Mouse (Mus musculus): ENCODE data around the gene BC029722.
"Not testable (repeated sequence)": the region's sequence is repeated elsewhere in the genome, so short reads cannot be mapped to it uniquely, and the experiment has no call there.

Gene BC029722

DNA sequence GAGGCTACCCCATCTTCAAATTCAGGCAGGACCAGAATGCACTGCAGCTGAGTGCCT lies at the start of gene BC029722:
Gene BC029722, minus strand, starts transcription at position 35 of the 57 bp plus-strand sequence.
- no peak for DNase-seq (ENCODE audit: low read depth, low spot score)

DNA sequence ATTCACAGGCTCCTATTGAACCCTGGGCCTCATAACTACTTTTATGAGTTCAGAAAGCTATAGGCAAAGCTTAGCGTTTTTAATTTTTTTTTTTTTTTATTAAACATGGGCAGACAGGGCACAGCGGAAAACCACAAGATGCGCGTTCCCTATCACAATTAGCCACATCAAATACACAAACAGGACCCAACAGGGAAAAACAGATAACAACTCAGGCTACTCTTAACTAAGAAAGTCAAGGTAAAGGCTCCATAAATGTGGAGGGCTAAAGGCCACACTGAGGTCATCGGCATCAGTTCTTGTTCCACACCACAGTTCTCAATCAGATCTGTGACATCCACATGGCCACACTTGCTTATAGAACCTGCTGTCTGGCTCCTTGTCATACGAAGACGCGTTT lies 49.1 kb upstream of the BC029722 start:
- no peak for DNase-seq (ENCODE audit: low read depth, low spot score)

DNA sequence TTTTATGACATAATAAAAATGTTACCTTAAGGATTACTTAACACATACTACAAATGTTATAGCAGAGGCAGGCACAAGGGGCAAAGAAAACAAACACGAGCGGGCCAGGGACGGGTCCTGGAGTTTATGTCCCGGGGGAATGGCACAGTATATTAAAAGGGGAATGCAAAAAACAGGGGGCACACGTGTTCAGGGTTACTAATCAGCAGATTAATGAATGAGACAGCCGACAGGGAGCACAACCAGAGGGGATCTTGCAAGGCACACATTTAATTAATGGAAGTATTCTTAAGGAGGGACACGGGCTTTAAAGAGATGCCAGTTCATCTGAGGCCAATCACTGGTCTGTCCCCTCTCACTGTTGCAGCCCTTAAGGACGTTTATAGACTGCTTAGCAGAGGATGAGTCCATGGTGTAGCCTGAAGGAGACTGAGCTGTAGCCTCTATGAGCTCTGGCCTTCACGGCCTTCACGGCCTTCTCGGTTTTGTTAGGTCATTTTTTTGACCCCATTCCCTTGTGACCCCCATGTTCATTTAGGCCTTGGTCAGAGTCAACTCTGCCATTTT lies 44.2 kb upstream of the BC029722 start:
- DNase-seq (ENCODE audit: low read depth, low spot score) = no peak

DNA sequence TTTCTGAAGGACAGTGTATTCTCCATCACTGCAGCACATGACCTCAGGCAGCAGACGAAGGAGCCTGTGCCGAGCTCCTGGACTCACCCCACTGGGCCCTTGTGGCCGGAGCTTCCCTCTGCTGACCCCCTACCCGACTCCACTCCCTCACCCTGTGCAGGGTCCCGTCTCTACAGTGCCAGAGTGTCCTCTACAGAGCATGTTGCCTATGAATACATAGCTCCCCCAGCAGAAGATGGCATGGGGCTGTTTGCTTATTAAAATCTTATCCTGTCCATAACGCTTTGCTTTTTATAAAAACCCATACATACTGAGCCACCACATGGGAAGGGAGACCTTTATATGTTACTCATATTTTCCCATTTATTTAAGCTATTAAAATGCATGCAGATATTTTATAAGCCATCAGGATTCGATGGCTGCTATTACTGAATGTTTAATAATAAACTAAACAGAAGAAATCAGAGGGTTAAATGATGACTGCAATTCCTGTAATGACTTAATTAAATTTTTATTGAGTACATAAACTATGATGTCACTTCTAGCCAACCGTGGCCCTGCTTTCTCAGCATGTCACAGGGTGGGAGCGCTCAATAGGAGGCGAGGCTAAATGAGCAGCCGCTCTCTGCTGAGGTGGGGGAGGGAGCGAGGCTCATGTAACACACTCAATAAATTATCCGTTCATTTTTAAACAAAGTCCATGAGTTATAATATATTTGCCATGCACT lies 43.5 kb upstream of the BC029722 start:
- DNase-seq (ENCODE audit: low read depth, low spot score) = no peak

DNA sequence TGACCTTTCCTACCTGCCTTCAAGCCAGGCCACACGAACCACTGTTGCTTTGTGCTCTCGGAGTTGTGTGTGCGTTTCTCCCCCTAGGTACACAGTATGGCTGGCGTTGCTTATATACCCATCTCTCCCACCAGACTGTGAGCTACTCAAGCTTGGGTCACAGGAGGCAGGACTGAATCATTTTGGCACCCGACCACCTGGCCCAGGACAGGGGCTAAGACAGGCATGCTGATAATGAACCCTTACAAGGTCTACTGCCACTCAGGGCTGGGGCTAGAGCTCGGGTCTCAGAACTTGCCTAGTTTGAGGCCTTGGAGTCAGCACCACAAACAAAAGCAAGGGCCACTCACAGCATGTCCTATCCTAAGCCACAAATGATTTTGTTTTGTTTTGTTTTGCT lies 42.4 kb upstream of the BC029722 start:
- no peak for DNase-seq (ENCODE audit: low read depth, low spot score)

DNA sequence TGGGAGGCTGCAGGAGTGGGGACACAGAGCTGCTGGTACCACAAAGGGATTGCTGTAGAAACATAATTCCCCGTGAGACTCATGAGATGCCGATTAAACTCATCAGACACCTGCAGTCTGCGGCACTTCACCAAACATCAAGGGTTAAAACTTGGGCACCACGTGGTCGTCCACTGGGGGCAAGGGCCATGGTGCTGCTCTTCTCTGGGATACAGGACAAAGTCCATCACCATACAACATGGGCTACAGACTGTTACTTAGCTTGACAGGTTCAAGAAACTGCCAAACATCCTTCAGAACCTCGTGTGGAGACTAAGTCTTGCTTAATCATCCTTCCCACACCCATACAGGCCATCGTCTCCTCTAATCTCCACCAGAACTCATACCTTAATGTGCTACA lies 40.9 kb upstream of the BC029722 start:
- no peak for DNase-seq (ENCODE audit: low read depth, low spot score)

DNA sequence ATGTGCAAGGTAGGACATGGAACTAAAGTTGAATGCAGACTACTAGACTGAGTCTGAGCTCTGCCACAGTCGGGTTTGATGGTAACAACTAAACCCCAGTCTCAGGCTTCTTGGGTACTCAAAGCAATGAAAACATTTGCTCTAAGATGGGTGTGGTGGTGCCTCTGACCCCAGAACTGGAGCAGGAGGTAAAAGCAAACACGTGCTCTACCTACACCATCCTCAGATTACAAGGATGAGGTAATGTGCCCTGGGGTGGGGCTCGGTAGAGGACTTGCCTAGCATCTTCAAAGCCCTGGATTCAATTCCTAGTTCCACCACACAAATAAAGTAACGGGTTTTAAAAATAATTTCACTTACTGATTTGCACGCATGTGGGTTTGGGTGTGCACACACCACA lies 33.3 kb upstream of the BC029722 start:
- DNase-seq (ENCODE audit: low read depth, low spot score) = no peak

DNA sequence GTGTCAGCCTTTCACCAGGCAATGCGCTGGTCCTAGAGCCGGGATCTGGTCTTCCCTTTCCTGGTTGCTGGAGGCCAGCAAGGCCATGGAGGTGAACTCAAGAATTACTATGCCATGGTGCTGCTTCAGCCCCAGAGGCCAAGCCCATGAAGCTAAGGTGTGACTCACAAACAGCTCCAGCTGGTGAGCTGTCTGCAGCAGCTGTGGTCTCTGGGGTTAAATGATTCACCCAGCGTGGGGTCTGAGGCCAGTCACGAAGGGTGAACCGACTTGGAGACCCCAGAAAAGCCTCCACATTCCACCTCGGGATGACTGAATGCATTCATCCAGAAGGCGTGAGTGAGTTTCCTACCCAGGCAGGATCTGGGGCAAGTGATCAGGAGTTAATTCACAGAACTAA lies 30.9 kb upstream of the BC029722 start:
- no peak for DNase-seq (ENCODE audit: low read depth, low spot score)

DNA sequence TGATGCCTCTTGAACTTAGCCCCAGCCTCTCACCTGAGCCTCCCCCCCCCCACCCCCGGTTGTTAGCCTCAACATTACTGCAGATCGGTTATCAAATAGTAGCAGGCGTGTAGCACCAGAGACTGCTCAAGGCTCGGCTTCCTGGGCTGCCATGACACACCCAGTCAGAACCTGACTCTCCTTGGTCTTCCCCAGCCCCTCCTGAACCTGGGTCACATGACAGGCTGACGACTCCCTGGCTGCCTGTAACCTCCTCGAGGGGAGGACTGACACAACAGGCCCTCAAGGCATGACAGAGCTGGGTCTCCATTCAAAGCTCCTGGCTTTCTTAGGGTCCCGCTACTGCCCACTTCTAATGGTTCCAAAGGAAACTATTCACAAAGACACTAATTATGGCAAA lies 30.2 kb upstream of the BC029722 start:
- DNase-seq (ENCODE audit: low read depth, low spot score) = no peak

DNA sequence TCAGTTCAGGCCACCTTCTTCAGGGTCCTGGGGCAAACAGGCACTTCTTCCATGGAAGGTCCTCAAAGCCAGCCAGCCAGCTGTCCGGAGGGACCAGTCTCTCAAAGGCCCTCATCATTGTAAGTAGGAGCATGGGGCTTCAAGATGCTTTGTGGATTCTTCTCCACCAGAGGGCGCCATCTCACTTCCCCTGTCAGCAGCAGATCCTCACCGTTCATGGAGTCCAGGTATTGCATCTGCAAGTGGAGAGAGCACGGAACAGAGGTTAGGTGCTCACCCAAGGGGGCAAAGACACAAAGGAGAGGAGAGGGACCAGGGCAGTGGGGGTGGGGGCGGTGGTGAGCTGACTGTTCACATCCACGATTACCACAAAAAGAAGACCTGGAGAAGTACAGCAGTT lies 29.1 kb upstream of the BC029722 start:
- DNase-seq (ENCODE audit: low read depth, low spot score) = peak; percentile 77

DNA sequence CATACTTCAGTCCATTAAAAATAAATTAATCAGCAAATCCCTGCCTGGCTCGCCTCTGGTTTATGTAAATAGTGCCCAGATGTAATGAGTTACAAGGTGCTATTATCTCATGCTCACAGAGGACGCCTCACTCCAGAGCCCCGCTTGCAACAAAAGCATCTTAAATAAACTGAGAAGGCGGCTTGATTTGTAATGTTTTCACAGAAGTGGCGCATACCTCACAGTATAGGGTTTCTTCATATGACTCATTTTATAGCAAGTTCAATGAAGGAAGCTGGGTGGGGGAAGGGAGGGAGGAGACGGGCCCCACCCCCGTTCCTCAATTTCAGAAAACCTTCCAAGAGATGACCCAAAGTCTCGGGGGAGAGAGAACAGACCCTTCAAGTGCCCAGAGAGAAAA lies 27.7 kb upstream of the BC029722 start:
- no peak for DNase-seq (ENCODE audit: low read depth, low spot score)

DNA sequence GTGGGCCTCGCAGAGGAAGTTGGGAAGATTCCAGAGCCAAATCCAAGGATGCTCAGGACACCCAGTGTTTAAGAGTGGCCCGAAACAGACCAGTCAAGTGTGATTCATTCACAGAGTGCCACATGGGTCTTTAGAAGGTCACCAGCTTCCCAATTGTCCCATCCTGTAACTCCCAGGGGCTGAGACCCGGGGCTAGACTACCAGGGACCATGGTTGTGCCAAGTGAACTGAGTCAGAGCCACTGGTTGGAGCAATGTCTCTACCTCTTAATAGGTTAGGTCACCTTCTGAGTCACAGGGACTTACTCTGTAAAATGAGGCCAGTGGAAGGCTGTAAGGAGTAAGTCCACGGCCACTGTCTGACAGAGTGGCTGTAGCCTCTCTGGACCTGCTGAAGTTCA lies 19.7 kb upstream of the BC029722 start:
- no peak for DNase-seq (ENCODE audit: low read depth, low spot score)

DNA sequence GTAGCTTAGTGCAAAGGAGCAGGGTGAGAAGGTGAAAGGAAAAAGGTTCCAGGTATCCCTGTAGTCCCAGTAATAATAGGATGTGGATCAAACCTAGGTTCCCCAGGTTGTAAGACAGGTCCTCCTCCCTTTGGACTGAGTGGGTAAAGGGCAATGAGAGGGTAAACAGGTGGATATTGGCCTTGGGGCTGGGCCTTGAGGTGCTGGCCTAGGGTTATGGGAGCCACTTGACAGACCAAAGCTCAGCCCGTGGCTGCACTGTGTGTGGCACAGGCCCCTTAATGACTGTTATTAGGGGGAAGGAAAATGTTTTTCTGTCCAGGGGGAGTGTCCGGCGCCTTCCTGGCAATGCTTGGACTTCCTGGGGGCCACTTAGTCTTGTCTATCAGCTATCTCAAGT lies 18.7 kb upstream of the BC029722 start:
- no peak for DNase-seq (ENCODE audit: low read depth, low spot score)

DNA sequence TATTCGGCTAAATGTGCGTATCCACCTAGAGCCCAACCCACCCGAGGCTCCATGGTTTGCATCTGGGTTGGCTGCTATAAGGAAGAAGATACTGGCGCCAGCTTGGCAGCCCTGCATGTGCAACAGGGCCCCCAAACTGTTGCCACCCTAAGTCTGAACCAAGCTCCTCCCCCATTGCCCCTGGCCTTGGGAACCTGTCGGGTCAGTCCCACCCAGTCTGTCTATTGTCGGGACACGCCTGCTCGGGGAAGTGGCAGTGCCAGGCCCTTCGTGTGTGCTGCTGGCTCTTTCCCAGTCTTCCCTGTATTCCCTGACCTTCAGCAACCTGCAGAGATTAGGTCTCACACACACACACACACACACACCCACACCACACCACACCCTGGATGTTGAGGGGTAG lies 15.5 kb upstream of the BC029722 start, which contains the start of gene Fam83c:
Gene Fam83c, minus strand, starts transcription at position 123 of the 400 bp plus-strand sequence.
- no peak for DNase-seq (ENCODE audit: low read depth, low spot score)

DNA sequence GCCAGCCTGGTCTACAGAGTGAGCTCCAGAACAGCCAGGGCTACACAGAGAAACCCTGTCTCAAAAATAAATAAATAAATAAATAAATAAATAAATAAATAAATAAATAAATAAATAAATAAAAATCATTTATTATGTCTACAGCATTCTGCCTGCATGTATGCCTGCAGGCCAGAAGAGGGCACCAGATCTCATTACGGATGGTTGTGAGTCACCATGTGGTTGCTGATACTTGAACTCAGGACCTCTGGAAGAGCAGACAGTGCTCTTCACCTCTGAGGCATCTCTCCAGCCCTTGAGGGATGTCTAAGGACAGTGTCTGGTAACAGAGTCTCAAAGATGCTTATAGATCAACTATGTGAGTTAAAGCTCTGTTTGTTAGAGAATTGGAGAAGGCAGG lies 12.9 kb upstream of the BC029722 start:
- not testable (repeated sequence) for DNase-seq (ENCODE audit: low read depth, low spot score)

DNA sequence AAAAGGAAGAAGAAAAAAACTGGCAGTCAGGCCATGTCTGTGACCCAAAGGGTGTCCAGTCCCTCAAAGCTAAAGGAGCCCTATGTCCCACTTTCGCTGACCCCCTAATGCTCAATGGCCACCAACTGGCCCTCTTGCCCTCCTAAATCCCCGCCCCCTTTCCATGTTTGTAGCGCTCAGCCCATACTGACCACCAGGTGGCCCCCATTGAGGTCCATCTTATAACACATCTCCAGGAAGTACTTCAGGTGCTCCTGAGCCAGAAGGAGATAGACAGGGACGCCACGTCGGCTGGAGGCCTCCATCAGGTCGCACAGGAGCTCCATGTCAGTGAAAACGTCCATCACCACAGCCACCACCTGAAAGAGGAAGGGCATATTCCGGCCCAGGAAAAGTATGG lies 12.1 kb upstream of the BC029722 start:
- DNase-seq (ENCODE audit: low read depth, low spot score) = no peak

DNA sequence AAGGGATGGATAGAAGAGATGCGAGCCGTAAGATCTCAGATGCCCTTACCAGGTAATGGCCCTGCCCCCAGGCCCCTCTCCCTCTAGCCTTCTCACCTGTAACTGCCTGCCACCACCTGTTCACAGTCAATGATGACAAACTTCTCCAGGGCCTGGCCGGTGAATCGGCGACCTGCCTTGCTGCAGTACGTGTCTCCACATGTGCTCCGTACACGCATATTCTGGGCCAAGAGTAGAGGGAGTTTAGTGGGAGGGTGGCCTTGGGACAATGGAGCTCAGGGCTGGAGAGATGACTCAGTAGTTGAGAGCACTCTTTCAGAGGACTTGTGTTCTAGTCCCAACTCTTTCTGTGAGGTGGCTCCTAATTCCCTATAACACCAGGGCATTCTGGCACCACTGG lies 11.6 kb upstream of the BC029722 start:
- DNase-seq (ENCODE audit: low read depth, low spot score) = no peak

DNA sequence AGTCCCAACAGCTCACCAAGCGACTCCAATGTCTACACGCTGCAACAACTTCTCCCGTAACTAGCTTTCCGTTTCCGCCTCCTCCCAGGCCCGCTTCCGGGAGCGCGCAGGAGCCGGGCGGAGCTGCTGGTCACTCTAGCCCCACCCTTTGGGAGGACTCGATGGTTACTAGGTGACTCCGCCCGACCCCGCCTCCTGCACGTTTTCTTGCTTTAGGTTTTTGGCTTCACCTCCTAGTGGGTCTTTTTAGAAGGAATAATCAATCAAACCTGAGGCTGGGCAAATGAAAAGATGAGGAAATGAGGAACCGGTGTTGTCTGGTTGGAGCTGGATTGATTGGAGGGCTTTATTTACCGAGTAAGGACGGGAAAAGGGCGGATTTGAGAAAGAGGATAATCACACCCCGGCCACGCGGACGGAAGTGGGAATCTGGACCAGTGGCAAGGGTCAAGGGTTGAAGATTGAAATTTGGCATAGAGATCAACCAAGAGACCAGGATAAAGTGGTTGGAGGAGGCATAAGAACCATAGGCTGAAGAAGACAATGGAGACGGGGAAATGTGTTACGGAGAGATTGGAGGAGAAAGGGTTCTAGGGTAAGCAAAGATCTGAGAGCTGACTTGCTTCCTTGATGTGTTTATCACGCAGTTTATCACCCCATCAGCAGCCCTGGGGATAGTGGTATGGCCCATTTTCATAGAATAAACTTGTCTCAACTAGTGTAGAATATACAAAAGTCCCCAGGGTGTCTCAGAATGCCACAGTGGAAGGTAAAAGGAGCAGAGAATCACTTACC lies 7.6 kb upstream of the BC029722 start, which contains the start of gene Eif6:
Gene Eif6, minus strand, starts transcription at position 296 of the 795 bp plus-strand sequence.
- peak; percentile 83 for DNase-seq (ENCODE audit: low read depth, low spot score)

DNA sequence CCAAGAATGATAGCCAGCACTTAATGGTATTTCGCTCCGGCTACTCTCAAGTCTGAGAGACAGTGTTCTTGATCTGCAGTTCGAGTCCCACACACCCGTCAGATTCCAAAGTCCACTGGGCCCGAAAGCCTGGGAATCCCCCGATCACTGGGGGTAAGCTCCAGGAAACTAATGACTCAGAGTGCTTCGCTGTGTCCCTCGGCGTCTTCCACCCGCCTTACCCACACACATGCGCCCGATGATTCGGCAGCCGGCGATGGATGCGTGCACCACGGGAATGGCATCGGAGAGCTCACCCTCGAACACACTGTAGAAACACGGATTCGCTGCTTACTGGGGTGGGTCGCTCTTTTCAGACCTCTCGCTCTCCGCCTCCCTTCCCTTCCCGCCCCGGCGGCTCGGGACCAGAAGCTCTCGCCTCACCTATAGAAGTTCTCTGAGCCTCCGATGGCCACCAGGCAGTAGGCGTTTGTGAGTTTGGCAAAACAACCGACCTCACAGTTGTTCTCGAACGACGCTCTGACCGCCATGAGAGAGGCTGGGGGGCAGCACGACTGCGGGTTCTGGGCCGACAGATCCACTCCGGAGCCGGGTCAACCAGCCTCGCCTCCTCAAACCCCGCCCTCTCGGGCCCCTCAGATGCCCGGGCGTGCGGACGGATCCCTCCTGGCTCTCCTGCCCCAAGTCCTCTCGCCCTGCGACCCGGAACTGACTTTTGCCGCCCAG lies 6.8 kb upstream of the BC029722 start:
- no peak for DNase-seq (ENCODE audit: low read depth, low spot score)

DNA sequence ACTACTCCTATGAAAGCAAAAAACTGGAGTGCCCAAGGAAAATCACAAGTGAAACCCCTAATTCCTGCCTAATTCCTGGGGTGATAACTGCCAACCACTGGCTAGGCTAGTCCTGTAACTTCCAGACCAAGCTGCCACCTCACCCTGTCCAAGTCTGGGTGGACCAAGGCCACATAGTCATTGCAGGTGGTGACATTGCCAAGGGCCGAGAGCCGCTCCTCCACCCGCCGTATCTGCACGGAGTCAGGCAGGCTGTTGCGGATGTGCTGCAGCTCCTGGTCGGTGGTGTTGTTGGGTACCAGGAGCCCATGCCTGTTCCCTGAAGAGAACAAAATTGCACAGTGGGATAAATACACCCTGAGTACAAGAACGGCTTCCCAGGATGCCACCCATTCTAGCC lies 4.5 kb upstream of the BC029722 start:
- DNase-seq (ENCODE audit: low read depth, low spot score) = no peak

DNA sequence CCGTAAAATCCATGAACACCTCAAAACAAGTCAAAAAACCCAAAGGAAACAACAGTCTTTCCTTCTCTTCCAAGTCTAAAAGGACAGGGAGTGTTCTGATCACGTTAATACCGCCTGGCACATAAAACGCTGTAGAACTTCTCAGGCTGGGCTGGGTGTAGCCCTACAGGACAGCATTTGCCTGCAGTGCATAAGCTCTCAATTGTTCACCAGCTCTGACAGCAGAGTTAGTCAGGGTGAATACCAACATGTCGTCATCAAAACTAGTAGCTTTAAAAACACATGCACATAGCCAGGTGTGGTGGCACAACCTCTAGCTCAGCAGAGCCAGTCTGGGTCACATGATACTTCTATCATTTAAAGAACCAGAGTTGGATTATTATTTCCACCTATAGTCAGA lies 1.6 kb upstream of the BC029722 start:
- DNase-seq (ENCODE audit: low read depth, low spot score) = no peak

DNA sequence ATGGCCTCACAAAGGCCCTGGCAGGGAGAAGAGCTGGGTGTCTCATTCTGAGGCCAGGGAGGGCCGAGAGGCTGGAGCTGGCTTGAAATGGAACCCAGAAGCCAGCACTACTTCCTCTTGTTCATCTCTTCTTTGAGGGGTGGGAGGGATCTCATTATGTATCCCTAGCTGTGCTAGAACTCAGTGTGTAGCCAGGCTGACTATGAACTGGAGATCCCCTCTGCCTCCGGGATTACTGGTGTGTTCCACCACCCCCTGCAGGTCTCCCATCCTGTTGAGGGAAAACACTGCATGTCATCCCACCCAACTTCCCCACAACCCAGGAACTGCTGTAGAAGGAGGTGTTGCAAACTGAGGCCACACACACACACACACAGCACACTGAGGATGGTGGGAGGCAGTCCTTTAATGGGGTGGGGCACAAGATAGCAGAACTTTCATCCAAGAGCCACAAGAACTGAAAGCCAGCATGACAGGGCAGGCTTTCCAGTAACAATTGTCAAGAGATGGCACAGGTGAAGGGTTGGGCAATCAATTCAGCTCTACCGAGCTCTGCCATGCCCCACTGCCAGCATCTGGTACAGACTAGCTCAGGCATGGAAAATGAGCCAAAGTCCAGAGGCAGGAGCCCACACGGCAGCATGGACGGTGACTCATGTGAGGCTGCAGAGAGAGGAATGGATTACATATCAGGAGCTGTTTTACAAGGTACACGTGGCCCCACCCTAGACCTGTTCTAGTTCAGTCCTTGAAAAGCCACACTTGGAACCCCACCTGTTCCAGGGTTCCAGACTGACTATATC lies 424 bp upstream of the BC029722 start:
- DNase-seq (ENCODE audit: low read depth, low spot score) = no peak

Data from skeletal muscle tissue, adult 2 months (tissue).